Mouse (Mus musculus) macrophage (primary cell): ENCODE results near the gene Zfp503. TPM values are rescaled to one million over a fixed set of nuclear protein-coding genes. Genes with fewer than 3 reads are reported as not detected.

Experiments
- H3K27ac ChIP-seq: fragments of 350-480 bp; formaldehyde crosslinking; 2 replicates; pipeline ENCODE4 v1.9.0; 2021
- H3K36me3 ChIP-seq: fragments of 350-480 bp; formaldehyde crosslinking; 2 replicates; pipeline ENCODE4 v1.9.0; 2021; ENCODE audit errors: inconsistent target
- H3K4me3 ChIP-seq: fragments of 350-480 bp; formaldehyde crosslinking; 2 replicates; pipeline ENCODE4 v1.9.0; 2021; ENCODE audit errors: inconsistent target
- H3K79me2 ChIP-seq: fragments of 350-480 bp; formaldehyde crosslinking; 2 replicates; pipeline ENCODE4 v1.9.0; 2021; ENCODE audit errors: inconsistent target
- WGBS: methylation state at CpG from one replicate; pipeline ENCODE4 v1.1.7; 2026; ENCODE audit warnings: inconsistent platforms; ENCODE audit not compliant: missing documents; 5-methylcytosine and 5-hydroxymethylcytosine counted together
- polyA plus RNA-seq: library from polyadenylated mRNA; stranded (reverse); fragments of 250-400 nt; gene quantifications from 3 replicates; pipeline ENCODE4 v1.2.4, GENCODE M21; 2018; ENCODE audit warnings: inconsistent platforms

Gene Zfp503
- polyA plus RNA-seq, 1 experiment from 2014 or later: 0.62 TPM

- Histone ChIP-seq H3K36me3 (no peaks in the 10 kb centered on the region), H3K4me3 (no peak overlapping the region), H3K79me2 (no peaks in the 10 kb centered on the region), H3K27ac (no peak overlapping the region)
- 24% methylated on average over 5 of the region's 5 CpGs for WGBS
Measured at GRCm38 (mm10) chr14:21966276-21966675, 23.1 kb downstream of the Zfp503 start.

GRCm38 (mm10) chr14:21962381-21963050 is 26.9 kb downstream of the Zfp503 start:
- Histone ChIP-seq H3K4me3 (no peak overlapping the region), H3K79me2 (no peaks in the 10 kb centered on the region), H3K27ac (no peak overlapping the region), H3K36me3 (no peaks in the 10 kb centered on the region)
- WGBS: 68% methylated on average over 22 of the region's 22 CpGs

GRCm38 (mm10) chr14:21959243-21959642 is 30.2 kb downstream of the Zfp503 start:
- H3K79me2 ChIP-seq: no peaks in the 10 kb centered on the region
- no peak overlapping the region for H3K27ac ChIP-seq
- no peak overlapping the region for H3K4me3 ChIP-seq
- no peaks in the 10 kb centered on the region for H3K36me3 ChIP-seq
- WGBS: 80% methylated on average over 5 of the region's 8 CpGs

GRCm38 (mm10) chr14:21958643-21959042 is 30.8 kb downstream of the Zfp503 start:
- WGBS: 100% methylated on average over 4 of the region's 5 CpGs
- Histone ChIP-seq H3K4me3 (no peak overlapping the region), H3K79me2 (no peaks in the 10 kb centered on the region), H3K36me3 (no peaks in the 10 kb centered on the region), H3K27ac (no peak overlapping the region)

GRCm38 (mm10) chr14:21952541-21952940 is 36.9 kb downstream of the Zfp503 start:
- Histone ChIP-seq H3K4me3 (no peak overlapping the region), H3K79me2 (no peaks in the 10 kb centered on the region), H3K36me3 (no peaks in the 10 kb centered on the region), H3K27ac (no peak overlapping the region)
- WGBS: 75% methylated on average over 7 of the region's 7 CpGs

- no peaks in the 10 kb centered on the region for H3K79me2 ChIP-seq
- H3K4me3 ChIP-seq: no peak overlapping the region
- H3K27ac ChIP-seq: no peak overlapping the region
- no peaks in the 10 kb centered on the region for H3K36me3 ChIP-seq
- WGBS: 93% methylated on average over 10 of the region's 10 CpGs
Measured at GRCm38 (mm10) chr14:21951896-21952523, 37.4 kb downstream of the Zfp503 start.

- H3K36me3 ChIP-seq: no peaks in the 10 kb centered on the region
- H3K4me3 ChIP-seq: no peak overlapping the region
- 93% methylated on average over 9 of the region's 9 CpGs for WGBS
- no peak overlapping the region for H3K27ac ChIP-seq
- H3K79me2 ChIP-seq: no peaks in the 10 kb centered on the region
Measured at GRCm38 (mm10) chr14:21944946-21945345, 44.5 kb downstream of the Zfp503 start.

GRCm38 (mm10) chr14:21941581-21941980 is 47.8 kb downstream of the Zfp503 start:
- Histone ChIP-seq H3K36me3 (no peaks in the 10 kb centered on the region), H3K4me3 (no peak overlapping the region), H3K79me2 (no peaks in the 10 kb centered on the region), H3K27ac (no peak overlapping the region)
- 0% methylated on average over 2 of the region's 2 CpGs for WGBS

- Histone ChIP-seq H3K4me3 (no peak overlapping the region), H3K36me3 (no peaks in the 10 kb centered on the region), H3K27ac (no peak overlapping the region), H3K79me2 (no peaks in the 10 kb centered on the region)
- 85% methylated on average over 2 of the region's 2 CpGs for WGBS
Measured at GRCm38 (mm10) chr14:21937116-21937515, 52.3 kb downstream of the Zfp503 start.

- Histone ChIP-seq H3K27ac (no peak overlapping the region), H3K79me2 (no peaks in the 10 kb centered on the region), H3K4me3 (no peak overlapping the region), H3K36me3 (no peaks in the 10 kb centered on the region)
- 68% methylated on average over 6 of the region's 6 CpGs for WGBS
Measured at GRCm38 (mm10) chr14:21936102-21936630, 53.2 kb downstream of the Zfp503 start.

Other genes starting within 250 kb of the Zfp503 start
- gene Samd8, start 239.1 kb downstream of the Zfp503 start, polyA plus RNA-seq: 21.8 to 35.5 TPM (median 29.3 TPM) in 3 replicates
- 0.35 to 1.4 TPM (median 0.57 TPM) in 3 replicates for gene Dusp13, start 238.4 kb downstream of the Zfp503 start, polyA plus RNA-seq
- 247 to 425 TPM (median 316 TPM) in 3 replicates for gene Vdac2, start 164.4 kb downstream of the Zfp503 start, polyA plus RNA-seq
- gene Comtd1, start 140.6 kb downstream of the Zfp503 start, polyA plus RNA-seq: 7.5 to 38.3 TPM (median 24.5 TPM) in 3 replicates
- gene Lrmda, start 30.1 kb upstream of the Zfp503 start, polyA plus RNA-seq: 18.1 to 23.7 TPM (median 19.6 TPM) in 3 replicates